Mouse (Mus musculus) liver, embryonic 14.5 days (tissue): ENCODE data around the gene Amn.

Experiments used
- CTCF ChIP-seq: IDR thresholded peaks from 2 replicates; pipeline ENCODE4 v1.5.1; 2016; ENCODE audit warnings: antibody characterized with exemption, low read depth, control low read depth
- EP300 ChIP-seq: IDR thresholded peaks from 2 replicates; pipeline ENCODE4 v1.6.1; 2016; ENCODE audit warnings: antibody characterized with exemption, low read depth

GRCm38 (mm10) chr12:111225197-111225780 is 45.6 kb upstream of the Amn start:
- no peak for TF ChIP-seq EP300
- TF ChIP-seq CTCF: no peak
